Mouse (Mus musculus) urinary bladder, adult 18-20 months (tissue): ENCODE results near the gene Abcg4.
A peak's percentile ranks its signal among the peaks of the same experiment; 100 is the strongest.

ENCODE experiments used
- DNase-seq, 2 experiments: peaks; one replicate each; pipeline ENCODE4 v3.0.0; 2022; ENCODE audit warnings: low spot score in 2 of 2, mixed read lengths in 2 of 2

Gene Abcg4

DNA sequence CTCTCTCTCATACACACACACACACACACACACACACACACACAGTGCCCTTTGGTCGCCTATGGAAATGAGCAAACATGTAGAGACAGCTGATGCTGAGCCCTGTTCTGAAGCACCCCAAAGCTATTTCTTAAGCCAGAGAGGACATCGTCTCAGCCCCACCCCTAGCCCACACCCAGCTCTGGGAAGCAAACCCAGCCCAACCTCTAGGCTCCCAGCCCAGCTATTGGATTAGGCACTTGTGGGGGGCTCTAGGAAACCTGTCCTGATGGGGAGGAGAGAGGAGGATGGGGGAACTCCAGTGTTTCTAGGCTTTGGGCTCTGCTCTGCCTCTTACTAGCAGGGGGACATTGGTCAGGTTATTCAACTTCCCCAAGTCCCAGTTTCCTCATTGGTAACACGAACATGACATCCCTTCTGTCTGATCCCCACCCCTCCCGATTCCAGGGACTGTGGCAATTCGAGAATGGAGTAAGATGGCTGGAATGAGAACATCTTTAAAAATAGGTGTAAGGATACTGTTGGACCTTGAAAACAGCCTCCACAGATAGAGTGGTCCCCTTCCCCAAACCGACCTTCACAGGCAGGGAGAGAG lies 2.1 kb downstream of the Abcg4 start:
- DNase-seq: no peak

- DNase-seq: no peak
Measured at GRCm38 (mm10) chr9:44283183-44283582, 5.2 kb downstream of the Abcg4 start.

- DNase-seq: no peak
Measured at GRCm38 (mm10) chr9:44269973-44270372, 18.4 kb downstream of the Abcg4 start.

- no peak for DNase-seq
Measured at GRCm38 (mm10) chr9:44269077-44269476, 19.3 kb downstream of the Abcg4 start.

- peak in 1 of 2 experiments; percentile 26 for DNase-seq
Measured at GRCm38 (mm10) chr9:44268432-44268831, 20.0 kb downstream of the Abcg4 start, which contains the start of gene Nlrx1. Gene Nlrx1 (minus strand): TSS chr9:44268599.

- peak; percentile 87 for DNase-seq
Measured at GRCm38 (mm10) chr9:44268027-44268360, 20.4 kb downstream of the Abcg4 start.

DNA sequence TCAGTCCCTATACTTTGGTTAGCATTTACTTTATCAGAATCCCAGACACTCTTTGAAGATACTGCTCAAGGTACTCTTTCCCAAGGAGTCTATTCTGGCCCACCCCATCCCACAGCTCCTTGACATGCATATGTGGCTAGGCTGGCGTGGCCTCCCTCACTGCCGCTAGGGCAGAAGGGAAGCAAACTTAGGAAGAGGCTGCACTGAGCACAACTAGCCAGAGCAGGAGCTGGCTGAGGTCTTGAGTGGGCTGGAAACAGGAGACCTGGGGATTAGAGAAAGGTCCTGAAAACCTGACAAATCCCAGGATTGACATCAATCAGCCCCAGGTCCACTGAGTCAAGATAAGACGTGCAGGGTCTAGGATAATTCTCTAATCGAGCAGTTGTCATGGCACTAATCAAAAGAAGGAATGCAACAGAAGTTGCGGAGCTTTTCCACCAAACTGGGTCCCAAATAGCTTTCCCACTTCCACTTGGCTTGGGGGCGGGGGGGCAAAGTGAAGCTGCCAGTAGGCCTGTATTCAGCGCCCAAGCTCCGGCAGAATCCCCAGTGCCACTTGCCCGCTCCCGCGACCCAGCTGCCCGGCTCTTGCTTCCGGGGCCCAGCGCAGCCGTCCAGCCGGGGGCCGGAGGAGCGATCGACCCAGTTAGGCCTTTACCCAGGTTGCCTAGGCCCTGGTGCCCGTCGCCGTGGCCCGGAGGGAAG lies 20.9 kb downstream of the Abcg4 start:
- no peak for DNase-seq

GRCm38 (mm10) chr9:44266478-44267226 lies 21.8 kb downstream of the Abcg4 start:
- no peak for DNase-seq

- no peak for DNase-seq
Measured at GRCm38 (mm10) chr9:44261388-44261787, 27.0 kb downstream of the Abcg4 start.

DNA sequence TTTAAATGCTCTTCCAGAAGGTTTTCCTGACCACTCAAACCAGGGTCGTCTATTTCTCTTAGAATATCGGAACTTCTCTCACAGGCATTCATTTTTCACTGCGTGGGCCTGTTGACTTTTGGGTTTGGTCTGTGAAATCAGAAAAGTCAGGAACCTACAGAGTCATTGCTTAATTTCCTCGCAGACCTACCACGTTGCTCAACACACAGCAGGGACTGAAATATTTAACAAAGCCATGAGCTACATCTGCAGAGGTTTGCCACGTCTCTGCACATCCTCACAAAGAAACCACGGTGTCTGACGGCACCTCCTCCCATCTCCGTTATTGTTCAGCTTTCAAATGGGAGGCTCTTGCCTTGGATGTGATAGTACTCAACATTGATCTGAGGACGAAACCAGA lies 29.4 kb downstream of the Abcg4 start:
- no peak for DNase-seq

GRCm38 (mm10) chr9:44256213-44256612 lies 32.2 kb downstream of the Abcg4 start:
- no peak for DNase-seq

GRCm38 (mm10) chr9:44255136-44255521 lies 33.3 kb downstream of the Abcg4 start:
- DNase-seq: no peak

DNA sequence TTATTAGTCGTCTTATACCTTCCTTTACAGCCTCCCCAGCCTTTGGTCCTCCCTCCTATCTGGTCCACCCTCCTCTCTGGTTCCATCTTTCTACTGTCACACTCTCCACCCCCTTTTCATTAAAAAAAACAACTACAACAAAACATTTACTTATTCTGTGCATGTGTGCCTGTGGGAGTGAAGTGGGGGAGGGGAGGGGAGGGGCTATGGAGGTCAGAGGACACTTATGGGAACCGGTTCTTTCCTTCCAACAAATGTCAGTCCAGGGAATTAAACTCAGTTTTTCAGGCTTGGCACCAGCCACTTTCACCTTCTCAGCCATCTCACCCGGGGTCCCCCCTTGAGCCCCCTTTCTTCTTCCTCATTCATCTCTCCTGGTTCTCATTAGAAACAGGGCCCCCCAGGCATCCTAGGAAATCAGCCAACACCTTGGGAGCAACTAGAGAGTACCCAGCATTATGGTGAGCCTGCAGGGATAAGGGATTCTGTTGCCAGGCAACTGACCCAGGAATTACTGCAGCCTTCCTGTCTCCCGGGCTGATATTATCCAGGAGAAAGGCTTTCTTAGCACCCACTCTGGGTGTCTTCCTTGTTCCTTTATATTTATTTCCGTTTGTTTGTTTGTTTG lies 33.8 kb downstream of the Abcg4 start:
- DNase-seq: no peak

DNA sequence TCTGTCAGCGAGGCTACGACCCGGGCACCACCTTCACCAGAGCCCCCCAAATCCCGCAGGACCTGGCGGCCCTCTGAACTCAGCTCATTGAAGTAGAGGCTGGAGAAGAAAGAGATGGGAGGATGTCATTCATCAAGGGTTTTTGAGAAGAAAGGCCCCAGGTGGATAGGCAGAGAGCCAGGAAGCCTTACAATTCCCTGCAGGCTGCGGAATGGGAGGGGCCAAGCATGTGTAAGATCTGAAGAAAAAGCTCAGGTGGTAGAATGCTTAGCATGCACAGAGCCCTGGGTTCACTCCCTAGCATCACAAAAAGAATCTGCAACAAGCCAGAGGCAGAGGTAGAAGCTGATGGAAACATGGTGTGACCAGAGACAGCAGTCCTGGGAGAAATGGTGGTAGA lies 35.0 kb downstream of the Abcg4 start:
- DNase-seq: no peak

DNA sequence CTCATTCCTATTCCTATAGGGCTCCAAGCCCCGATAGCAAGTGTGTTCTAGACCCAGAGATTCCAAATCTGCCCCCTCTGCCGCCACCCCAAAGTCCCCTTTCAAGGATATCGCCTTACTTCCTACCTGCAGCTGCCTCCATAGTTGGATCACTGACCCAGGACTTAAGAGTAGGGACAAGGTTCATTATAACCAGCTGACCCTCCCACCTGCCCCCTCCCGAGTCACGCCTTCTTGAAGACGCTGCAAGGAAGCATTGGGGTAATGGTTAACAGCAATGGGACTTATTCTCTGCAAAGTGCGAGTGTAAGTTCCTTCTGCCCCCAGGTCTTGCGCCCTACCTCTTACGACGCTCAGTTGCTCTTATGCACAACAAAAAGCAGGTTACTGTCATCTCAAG lies 37.1 kb downstream of the Abcg4 start, which contains the start of gene Pdzd3:
Gene Pdzd3 (minus strand): TSS at position 158 of the 400 bp plus-strand sequence.
- no peak for DNase-seq

- DNase-seq: no peak
Measured at GRCm38 (mm10) chr9:44250445-44250844, 38.0 kb downstream of the Abcg4 start.

GRCm38 (mm10) chr9:44249181-44250146 lies 39.0 kb downstream of the Abcg4 start:
- DNase-seq: peak; percentile 25 to 45

GRCm38 (mm10) chr9:44247907-44248306 lies 40.5 kb downstream of the Abcg4 start:
- DNase-seq: no peak

- no peak for DNase-seq
Measured at GRCm38 (mm10) chr9:44243621-44244020, 44.8 kb downstream of the Abcg4 start.

- no peak for DNase-seq
Measured at GRCm38 (mm10) chr9:44241418-44241817, 47.0 kb downstream of the Abcg4 start.

GRCm38 (mm10) chr9:44240911-44241310 lies 47.5 kb downstream of the Abcg4 start:
- no peak for DNase-seq
